Mouse (Mus musculus): ENCODE results near the gene Ace. TPM values are rescaled to one million over a fixed set of nuclear protein-coding genes. Genes with fewer than 3 reads are reported as not detected.

Ace gene
- total and polyA plus RNA-seq, 3 experiments, result 18.8 to 42.1 (median 23.7) TPM

DNA sequence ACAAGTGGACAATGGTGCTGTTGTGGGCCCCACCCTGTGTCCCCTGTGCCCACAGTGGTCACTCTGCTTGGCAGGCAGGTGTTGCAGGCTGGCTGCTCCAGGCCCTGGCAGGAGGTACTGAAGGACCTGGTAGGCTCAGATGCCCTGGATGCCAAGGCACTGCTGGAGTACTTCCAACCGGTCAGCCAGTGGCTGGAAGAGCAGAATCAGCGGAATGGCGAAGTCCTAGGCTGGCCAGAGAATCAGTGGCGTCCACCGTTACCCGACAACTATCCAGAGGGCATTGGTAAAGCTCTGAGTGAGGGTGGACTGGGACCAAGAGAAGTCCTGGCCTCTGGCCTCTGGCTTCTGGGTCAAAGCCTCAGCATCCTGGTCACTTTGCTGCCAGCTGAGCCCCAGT, 6.8 kb downstream of the Ace start:
- TF ChIP-seq CTCF (IDR thresholded peaks at IDR 0.05) (no peak), POLR2A (IDR thresholded peaks at IDR 0.05; ENCODE audit: insufficient read depth, low read depth, low read length) (no peak)
- Histone ChIP-seq H3K4me1 (ENCODE audit: control insufficient read depth, insufficient read depth, low read length) (no peaks in the 10 kb centered on the region), H3K27ac (no peak overlapping the region), H3K9ac (ENCODE audit: low read depth, low read length) (no peak overlapping the region), H3K79me2 (replicated peaks; ENCODE audit: control insufficient read depth, insufficient read depth, low read length) (no peaks in the 10 kb centered on the region), H3K27me3 (ENCODE audit: control insufficient read depth, insufficient read depth, low read length) (no peaks in the 10 kb centered on the region), H3K4me3 (no peak overlapping the region), H3K36me3 (ENCODE audit: control insufficient read depth, insufficient read depth, low read length) (no peaks in the 10 kb centered on the region)
- intact Hi-C loops (cut with DNase I), result no loop called here
- no peak for DNase-seq
- 70% methylated on average over 6 of the region's 6 CpGs for WGBS

DNA sequence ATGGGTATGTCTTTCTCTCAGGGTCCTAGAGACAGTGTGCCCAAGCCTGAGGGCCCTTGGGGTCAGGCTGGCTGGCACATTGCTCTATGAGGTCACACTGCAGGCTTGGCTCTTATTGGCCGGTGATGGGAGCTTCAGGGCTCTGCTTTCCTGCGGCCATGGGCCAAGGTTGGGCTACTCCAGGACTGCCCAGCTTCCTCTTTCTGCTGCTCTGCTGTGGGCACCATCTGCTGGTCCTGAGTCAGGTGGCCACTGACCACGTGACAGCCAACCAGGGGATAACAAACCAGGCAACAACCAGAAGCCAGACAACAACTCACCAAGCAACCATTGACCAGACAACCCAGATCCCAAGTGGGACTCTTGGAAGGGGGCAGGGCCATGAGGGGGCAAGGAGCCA, 7.3 kb downstream of the Ace start:
- Histone ChIP-seq H3K4me1 (ENCODE audit: control insufficient read depth, insufficient read depth, low read length) (no peaks in the 10 kb centered on the region), H3K27me3 (ENCODE audit: control insufficient read depth, insufficient read depth, low read length) (no peaks in the 10 kb centered on the region), H3K27ac (no peak overlapping the region), H3K36me3 (ENCODE audit: control insufficient read depth, insufficient read depth, low read length) (no peaks in the 10 kb centered on the region), H3K79me2 (replicated peaks; ENCODE audit: control insufficient read depth, insufficient read depth, low read length) (no peaks in the 10 kb centered on the region), H3K9ac (ENCODE audit: low read depth, low read length) (no peak overlapping the region), H3K4me3 (no peak overlapping the region)
- DNase-seq, result no peak
- TF ChIP-seq EP300 (IDR thresholded peaks at IDR 0.05; ENCODE audit: insufficient read depth, low read depth, low read length) (no peak), CTCF (IDR thresholded peaks at IDR 0.05) (no peak), POLR2A (IDR thresholded peaks at IDR 0.05; ENCODE audit: insufficient read depth, low read depth, low read length) (no peak)
- 69% methylated on average over 3 of the region's 3 CpGs for WGBS
- intact Hi-C loops (cut with DNase I), result no loop called here

DNA sequence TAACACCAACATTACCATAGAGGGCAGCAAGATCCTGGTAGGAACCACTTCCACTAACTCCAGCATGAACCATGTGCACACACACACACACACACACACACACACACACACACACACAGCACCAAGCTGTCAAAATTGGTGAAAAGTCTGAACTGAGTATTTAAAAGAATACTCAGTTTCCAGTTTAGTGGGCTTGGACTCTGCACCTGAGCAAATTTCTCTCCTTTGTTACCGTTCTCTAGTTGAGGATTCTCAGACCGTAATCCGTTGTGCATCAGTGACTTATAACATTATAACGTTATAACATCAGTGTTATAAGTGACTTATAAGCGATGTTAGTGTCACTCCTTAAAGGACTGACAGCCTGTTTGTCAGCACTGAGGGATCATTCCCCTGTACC, 7.9 kb downstream of the Ace start:
- H3K4me3 ChIP-seq, result no peak overlapping the region
- TF ChIP-seq CTCF (IDR thresholded peaks at IDR 0.05) (no peak), POLR2A (IDR thresholded peaks at IDR 0.05; ENCODE audit: insufficient read depth, low read depth, low read length) (no peak), EP300 (IDR thresholded peaks at IDR 0.05; ENCODE audit: insufficient read depth, low read depth, low read length) (no peak)
- no peaks in the 10 kb centered on the region for H3K27me3 ChIP-seq (ENCODE audit: control insufficient read depth, insufficient read depth, low read length)
- H3K27ac ChIP-seq, result no peak overlapping the region
- no peak for DNase-seq
- no peaks in the 10 kb centered on the region for H3K79me2 ChIP-seq (replicated peaks; ENCODE audit: control insufficient read depth, insufficient read depth, low read length)
- no peaks in the 10 kb centered on the region for H3K36me3 ChIP-seq (ENCODE audit: control insufficient read depth, insufficient read depth, low read length)
- intact Hi-C loops (cut with DNase I), result no loop called here
- H3K9ac ChIP-seq (ENCODE audit: low read depth, low read length), result no peak overlapping the region
- 88% methylated on average over 5 of the region's 5 CpGs for WGBS
- no peaks in the 10 kb centered on the region for H3K4me1 ChIP-seq (ENCODE audit: control insufficient read depth, insufficient read depth, low read length)

DNA sequence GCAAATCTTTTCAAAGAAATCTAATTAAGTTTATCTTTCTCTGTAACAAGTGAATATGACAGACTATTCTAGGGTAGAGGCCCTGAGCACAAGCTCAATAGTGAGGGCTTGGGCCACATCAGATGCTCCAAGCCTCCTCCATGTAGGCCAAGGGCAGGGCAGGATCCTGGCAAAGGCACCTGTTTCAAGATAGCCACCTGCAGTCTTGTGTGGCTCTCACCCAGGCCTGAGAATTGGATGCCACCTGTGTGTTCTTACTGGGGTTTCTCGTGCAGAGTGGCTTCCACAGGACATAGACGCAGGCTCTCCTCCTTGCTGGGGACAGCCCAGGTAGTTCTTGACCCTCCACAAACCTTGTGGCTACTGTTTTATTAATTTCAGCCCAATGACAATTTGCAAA, 10.5 kb downstream of the Ace start:
- H3K36me3 ChIP-seq (ENCODE audit: control insufficient read depth, insufficient read depth, low read length), result no peaks in the 10 kb centered on the region
- H3K27ac ChIP-seq, result no peak overlapping the region
- no peaks in the 10 kb centered on the region for H3K27me3 ChIP-seq (ENCODE audit: control insufficient read depth, insufficient read depth, low read length)
- no peaks in the 10 kb centered on the region for H3K79me2 ChIP-seq (replicated peaks; ENCODE audit: control insufficient read depth, insufficient read depth, low read length)
- no peaks in the 10 kb centered on the region for H3K4me1 ChIP-seq (ENCODE audit: control insufficient read depth, insufficient read depth, low read length)
- H3K4me3 ChIP-seq, result no peak overlapping the region
- 82% methylated on average over 2 of the region's 2 CpGs for WGBS
- no peak overlapping the region for H3K9ac ChIP-seq (ENCODE audit: low read depth, low read length)
- DNase-seq, result no peak
- intact Hi-C loops (cut with DNase I), result no loop called here
- no peak for TF ChIP-seq POLR2A (IDR thresholded peaks at IDR 0.05; ENCODE audit: insufficient read depth, low read depth, low read length)
- TF ChIP-seq EP300 (IDR thresholded peaks at IDR 0.05; ENCODE audit: insufficient read depth, low read depth, low read length), result no peak
- no peak for TF ChIP-seq CTCF (IDR thresholded peaks at IDR 0.05)

DNA sequence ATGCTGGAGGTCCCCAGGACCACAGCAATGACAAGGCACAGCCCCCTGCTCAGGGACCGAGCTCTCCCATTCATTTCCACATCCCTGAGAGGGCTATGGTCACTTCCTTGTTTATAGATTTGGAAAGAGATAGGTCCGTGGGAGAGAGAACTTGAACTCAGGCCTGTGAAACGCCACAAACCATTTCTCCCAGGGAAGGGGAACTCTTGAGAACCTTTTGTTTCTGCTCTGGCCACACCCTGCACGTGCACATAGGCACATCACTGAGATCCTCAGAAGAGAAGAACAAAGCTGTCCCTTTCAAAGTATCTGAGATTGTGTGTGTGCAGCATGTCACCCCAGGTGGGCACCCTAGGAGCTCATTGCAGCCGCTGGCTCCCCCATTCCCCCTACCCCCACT, 10.9 kb downstream of the Ace start:
- intact Hi-C loops (cut with DNase I), result no loop called here
- TF ChIP-seq EP300 (IDR thresholded peaks at IDR 0.05; ENCODE audit: insufficient read depth, low read depth, low read length), result no peak
- no peak for TF ChIP-seq CTCF (IDR thresholded peaks at IDR 0.05)
- no peak for TF ChIP-seq POLR2A (IDR thresholded peaks at IDR 0.05; ENCODE audit: insufficient read depth, low read depth, low read length)
- Histone ChIP-seq H3K36me3 (ENCODE audit: control insufficient read depth, insufficient read depth, low read length) (no peaks in the 10 kb centered on the region), H3K27ac (no peak overlapping the region), H3K9ac (ENCODE audit: low read depth, low read length) (no peak overlapping the region), H3K4me1 (ENCODE audit: control insufficient read depth, insufficient read depth, low read length) (no peaks in the 10 kb centered on the region), H3K79me2 (replicated peaks; ENCODE audit: control insufficient read depth, insufficient read depth, low read length) (no peaks in the 10 kb centered on the region), H3K4me3 (no peak overlapping the region), H3K27me3 (ENCODE audit: control insufficient read depth, insufficient read depth, low read length) (no peaks in the 10 kb centered on the region)
- 53% methylated on average over 5 of the region's 5 CpGs for WGBS
- no peak for DNase-seq

DNA sequence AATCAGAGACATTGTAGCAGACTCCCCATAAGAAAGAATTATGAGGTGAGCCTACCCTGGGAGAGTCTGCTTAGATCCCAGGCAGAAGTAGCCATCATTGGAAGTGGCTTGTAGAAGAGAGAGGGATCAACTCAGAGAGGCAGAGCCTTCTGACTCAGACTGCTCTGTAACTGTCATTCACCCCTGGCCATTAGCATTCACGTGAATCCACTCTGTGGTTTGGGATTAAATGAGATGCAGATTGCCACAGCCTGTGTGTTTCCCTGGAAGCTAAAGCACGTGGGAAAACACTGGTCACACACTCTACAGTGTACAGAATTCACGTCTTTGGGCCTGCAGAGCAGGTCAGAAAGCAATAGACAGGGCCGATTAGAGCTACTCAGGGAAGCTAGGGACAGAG, 16.7 kb downstream of the Ace start:
- Histone ChIP-seq H3K4me3 (no peak overlapping the region), H3K27ac (no peak overlapping the region), H3K4me1 (ENCODE audit: control insufficient read depth, insufficient read depth, low read length) (no peaks in the 10 kb centered on the region), H3K9ac (ENCODE audit: low read depth, low read length) (no peak overlapping the region), H3K27me3 (ENCODE audit: control insufficient read depth, insufficient read depth, low read length) (no peaks in the 10 kb centered on the region), H3K36me3 (ENCODE audit: control insufficient read depth, insufficient read depth, low read length) (no peaks in the 10 kb centered on the region), H3K79me2 (replicated peaks; ENCODE audit: control insufficient read depth, insufficient read depth, low read length) (no peaks in the 10 kb centered on the region)
- DNase-seq, result no peak
- TF ChIP-seq CTCF (IDR thresholded peaks at IDR 0.05) (no peak), EP300 (IDR thresholded peaks at IDR 0.05; ENCODE audit: insufficient read depth, low read depth, low read length) (no peak), POLR2A (IDR thresholded peaks at IDR 0.05; ENCODE audit: insufficient read depth, low read depth, low read length) (no peak)
- WGBS, result 76% methylated on average over 4 of the region's 4 CpGs
- intact Hi-C loops (cut with DNase I), result no loop called here
